Mouse (Mus musculus) kidney, adult 2 months (tissue): ENCODE data around the gene Flrt2. TPM values are rescaled to one million over a fixed set of nuclear protein-coding genes. Genes with fewer than 3 reads are reported as not detected.

Source experiments
- DNase-seq: peaks from one replicate; pipeline ENCODE4 v3.0.0; 2021
- H3K27ac ChIP-seq: fragments of 200-500 bp; 2 replicates; pipeline ENCODE4 v1.5.1; 2012; ENCODE audit warnings: low read depth, low read length, control low read depth, inconsistent platforms; ENCODE audit not compliant: insufficient read depth
- H3K27me3 ChIP-seq: fragments of 200-500 bp; replicated peaks from 2 replicates; pipeline ENCODE4 v1.6.1; 2012; ENCODE audit warnings: mild to moderate bottlenecking, moderate library complexity, low read length, inconsistent platforms; ENCODE audit not compliant: control insufficient read depth, insufficient read depth
- H3K36me3 ChIP-seq: fragments of 200-500 bp; 2 replicates; pipeline ENCODE4 v1.6.1; 2012; ENCODE audit warnings: mild to moderate bottlenecking, moderate library complexity, low read length, inconsistent platforms; ENCODE audit not compliant: control insufficient read depth, insufficient read depth
- H3K4me1 ChIP-seq: fragments of 200-500 bp; 2 replicates; pipeline ENCODE4 v1.6.1; 2011; ENCODE audit warnings: low read length; ENCODE audit not compliant: control insufficient read depth, insufficient read depth
- H3K4me3 ChIP-seq: fragments of 200-500 bp; 2 replicates; pipeline ENCODE4 v1.5.1; 2011; ENCODE audit warnings: mild to moderate bottlenecking, low read depth, low read length, control low read depth; ENCODE audit not compliant: insufficient read depth
- CTCF ChIP-seq: fragments of 200-500 bp; conservative IDR thresholded peaks from 2 replicates; pipeline ENCODE4 v1.5.1; 2011; ENCODE audit warnings: low read depth, mild to moderate bottlenecking, control low read depth, low read length, moderate library complexity, mixed read lengths; ENCODE audit not compliant: insufficient read depth, insufficient read length
- POLR2A ChIP-seq: fragments of 200-500 bp; IDR thresholded peaks from one replicate; pipeline ENCODE4 v1.6.1; 2011; ENCODE audit warnings: low read depth, low read length, control low read depth
- WGBS: fragments of 180-500 bp; shearing (Covaris S2); methylation state at CpG from one replicate; pipeline ENCODE4 v1.1.7; 2018; 5-methylcytosine and 5-hydroxymethylcytosine counted together
- polyA plus RNA-seq: library from polyadenylated mRNA; depleted of rRNA; stranded (reverse); fragments of >200 nt; gene quantifications from 2 replicates; pipeline ENCODE4 v1.2.3, GENCODE M21; 2012

The Flrt2 gene
- polyA plus RNA-seq, 1 experiment = 2.0 TPM

- Histone ChIP-seq H3K27ac (no peak overlapping the region), H3K4me1 (no peaks in the 10 kb centered on the region), H3K4me3 (no peak overlapping the region), H3K27me3 (no peaks in the 10 kb centered on the region), H3K36me3 (no peaks in the 10 kb centered on the region)
- TF ChIP-seq POLR2A (no peak), CTCF (no peak)
- DNase-seq = no peak
- WGBS = 91% methylated on average over 2 of the region's 2 CpGs
These were observed 57.2 kb downstream of the Flrt2 start for GRCm38 (mm10) chr12:95749248-95749647.

- Histone ChIP-seq H3K4me1 (no peaks in the 10 kb centered on the region), H3K4me3 (no peak overlapping the region), H3K27ac (no peak overlapping the region), H3K27me3 (no peaks in the 10 kb centered on the region), H3K36me3 (no peaks in the 10 kb centered on the region)
- TF ChIP-seq POLR2A (no peak), CTCF (no peak)
- no peak for DNase-seq
- 66% methylated on average over 5 of the region's 5 CpGs for WGBS
These were observed 67.3 kb downstream of the Flrt2 start for GRCm38 (mm10) chr12:95759212-95759746.

GRCm38 (mm10) chr12:95765255-95765654, 73.2 kb downstream of the Flrt2 start:
- Histone ChIP-seq H3K27me3 (no peaks in the 10 kb centered on the region), H3K36me3 (no peaks in the 10 kb centered on the region), H3K4me3 (no peak overlapping the region), H3K27ac (no peak overlapping the region), H3K4me1 (no peaks in the 10 kb centered on the region)
- no peak for DNase-seq
- TF ChIP-seq POLR2A (no peak), CTCF (no peak)
- WGBS = 87% methylated on average over 4 of the region's 4 CpGs

GRCm38 (mm10) chr12:95769041-95769440, 77.0 kb downstream of the Flrt2 start:
- DNase-seq = no peak
- H3K36me3 ChIP-seq = no peaks in the 10 kb centered on the region
- no peak overlapping the region for H3K4me3 ChIP-seq
- no peak overlapping the region for H3K27ac ChIP-seq
- H3K4me1 ChIP-seq = no peaks in the 10 kb centered on the region
- TF ChIP-seq CTCF (no peak), POLR2A (no peak)
- 56% methylated on average over 2 of the region's 2 CpGs for WGBS
- no peaks in the 10 kb centered on the region for H3K27me3 ChIP-seq

GRCm38 (mm10) chr12:95770251-95770650, 78.2 kb downstream of the Flrt2 start:
- DNase-seq = no peak
- Histone ChIP-seq H3K27me3 (no peaks in the 10 kb centered on the region), H3K27ac (no peak overlapping the region), H3K4me3 (no peak overlapping the region), H3K4me1 (no peaks in the 10 kb centered on the region), H3K36me3 (no peaks in the 10 kb centered on the region)
- WGBS = 52% methylated on average over 3 of the region's 3 CpGs
- TF ChIP-seq POLR2A (no peak), CTCF (no peak)

- H3K27me3 ChIP-seq = no peaks in the 10 kb centered on the region
- H3K36me3 ChIP-seq = no peaks in the 10 kb centered on the region
- DNase-seq = no peak
- TF ChIP-seq POLR2A (no peak), CTCF (no peak)
- no peak overlapping the region for H3K4me3 ChIP-seq
- H3K27ac ChIP-seq = no peak overlapping the region
- WGBS = 71% methylated on average over 1 of the region's 1 CpGs
- no peaks in the 10 kb centered on the region for H3K4me1 ChIP-seq
These were observed 98.1 kb downstream of the Flrt2 start for GRCm38 (mm10) chr12:95790146-95790545.

- TF ChIP-seq CTCF = no peak
- TF ChIP-seq POLR2A = no peak
- Histone ChIP-seq H3K4me3 (no peak overlapping the region), H3K36me3 (no peaks in the 10 kb centered on the region), H3K27ac (no peak overlapping the region), H3K4me1 (no peaks in the 10 kb centered on the region), H3K27me3 (no peaks in the 10 kb centered on the region)
- DNase-seq = no peak
These were observed 124.6 kb downstream of the Flrt2 start for GRCm38 (mm10) chr12:95816660-95817059.
